Mouse (Mus musculus) lung, postnatal 0 days (tissue): ENCODE data around the gene Mcm5. TPM values are rescaled to one million over a fixed set of nuclear protein-coding genes. Genes with fewer than 3 reads are reported as not detected.
A peak's percentile ranks its signal among the peaks of the same experiment; 100 is the strongest.

Experiments
- ATAC-seq: fragments of 200-750 bp; cut with Nextera tagmentation; 2 replicates; pipeline ENCODE4 v1.8.0; 2017; ENCODE audit warnings: moderate library complexity
- DNase-seq: peaks from one replicate; pipeline ENCODE4 v3.0.0-alpha.2; 2016; ENCODE audit warnings: low spot score
- H3K27ac ChIP-seq: fragments of 300-500 bp; sonication (generic); 2 replicates; pipeline ENCODE4 v1.5.1; 2014; ENCODE audit warnings: antibody characterized with exemption, mild to moderate bottlenecking, low read length, mixed read lengths
- H3K27me3 ChIP-seq: fragments of 300-500 bp; sonication (generic); replicated peaks from 2 replicates; pipeline ENCODE4 v1.6.1; 2014; ENCODE audit warnings: low read length, mixed read lengths; ENCODE audit not compliant: insufficient read depth
- H3K36me3 ChIP-seq: fragments of 300-500 bp; sonication (generic); 2 replicates; pipeline ENCODE4 v1.6.1; 2014; ENCODE audit warnings: low read length, mixed read lengths; ENCODE audit not compliant: insufficient read depth
- H3K4me1 ChIP-seq: fragments of 300-500 bp; sonication (generic); 2 replicates; pipeline ENCODE4 v1.6.1; 2014; ENCODE audit warnings: antibody characterized with exemption, low read depth, low read length, mixed read lengths; ENCODE audit not compliant: insufficient read depth
- H3K4me2 ChIP-seq: fragments of 300-500 bp; sonication (generic); replicated peaks from 2 replicates; pipeline ENCODE4 v1.6.1; 2014; ENCODE audit warnings: low read depth, mild to moderate bottlenecking, low read length, moderate library complexity, mixed read lengths
- H3K4me3 ChIP-seq: fragments of 300-500 bp; sonication (generic); 2 replicates; pipeline ENCODE4 v1.5.1; 2014; ENCODE audit warnings: low read depth, low read length
- H3K9ac ChIP-seq: fragments of 300-500 bp; sonication (generic); replicated peaks from 2 replicates; pipeline ENCODE4 v1.6.1; 2014; ENCODE audit warnings: low read depth, mild to moderate bottlenecking
- H3K9me3 ChIP-seq: fragments of 300-500 bp; sonication (generic); 2 replicates; pipeline ENCODE4 v1.6.1; 2016; ENCODE audit warnings: low read length, mixed read lengths
- CTCF ChIP-seq: IDR thresholded peaks from 2 replicates; pipeline ENCODE4 v1.5.1; 2016; ENCODE audit warnings: antibody characterized with exemption, mild to moderate bottlenecking
- EP300 ChIP-seq: IDR thresholded peaks from 2 replicates; pipeline ENCODE4 v1.6.1; 2016; ENCODE audit warnings: antibody characterized with exemption, mild to moderate bottlenecking, control low read depth
- WGBS: fragments of 180-500 bp; shearing (Covaris S2); extraction: QIAGEN DNeasy Blood & Tissue Kit; methylation state at CpG from one replicate; pipeline ENCODE4 v1.1.7; 2014; 5-methylcytosine and 5-hydroxymethylcytosine counted together
- polyA plus RNA-seq: library from polyadenylated mRNA; unstranded; fragments of >200 nt; fragmentation: Nextera tagmentation; extraction: Ambion mirVana; gene quantifications from 2 replicates; pipeline ENCODE4 v1.2.1, GENCODE M21; 2015

Mcm5 gene
- polyA plus RNA-seq, 1 experiment from 2014 or later: 14.6 TPM

DNA sequence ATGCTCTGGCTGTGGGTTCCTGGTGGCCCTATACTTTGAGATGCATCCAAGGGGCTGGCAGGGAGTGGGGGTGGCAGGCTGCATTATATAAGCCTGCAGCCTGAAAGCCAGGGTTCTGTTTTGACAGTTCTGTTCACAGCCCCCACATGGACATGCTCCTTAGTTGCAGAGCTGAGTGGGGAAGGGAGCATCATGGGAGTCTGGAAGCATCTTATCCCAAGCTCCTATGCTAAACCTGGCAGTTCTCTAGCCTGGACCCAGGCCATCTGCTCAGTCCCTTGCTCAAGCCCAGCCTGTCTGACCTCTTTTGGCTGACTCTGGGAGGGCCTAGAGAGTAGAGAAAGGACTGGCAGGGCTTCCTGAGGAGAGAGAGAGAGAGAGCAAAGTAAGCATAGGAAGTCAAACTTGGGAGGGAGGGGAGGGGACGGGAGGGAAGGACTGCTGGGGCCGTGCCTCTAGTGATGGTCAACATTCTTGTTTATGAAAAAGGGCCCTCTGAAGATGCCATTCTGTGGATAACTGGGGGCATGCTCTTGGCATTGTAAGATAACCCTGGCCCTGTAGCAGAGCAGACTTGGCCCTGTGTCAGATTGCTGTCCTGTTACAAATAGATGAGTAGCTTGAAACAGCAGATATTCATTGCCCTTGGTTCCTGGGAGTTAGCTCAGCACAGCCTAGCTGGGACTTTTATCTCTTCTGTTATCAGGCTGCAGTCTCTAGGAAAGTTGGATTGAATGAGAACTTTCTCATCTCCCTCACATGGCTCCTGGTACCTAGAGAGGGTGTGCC is 25.4 kb downstream of the Mcm5 start:
- TF ChIP-seq EP300: no peak
- TF ChIP-seq CTCF: no peak
- Histone ChIP-seq H3K9me3 (no peaks in the 10 kb centered on the region), H3K9ac (no peak overlapping the region), H3K4me1 (no peaks in the 10 kb centered on the region), H3K4me3 (no peak overlapping the region), H3K36me3 (no peaks in the 10 kb centered on the region), H3K27ac (no peak overlapping the region), H3K27me3 (no peaks in the 10 kb centered on the region), H3K4me2 (no peak overlapping the region)
- 8% methylated on average over 2 of the region's 2 CpGs for WGBS
- ATAC-seq (peak; percentile 61; the same call in 1 of the 2 replicates), DNase-seq (peak; percentile 51)

DNA sequence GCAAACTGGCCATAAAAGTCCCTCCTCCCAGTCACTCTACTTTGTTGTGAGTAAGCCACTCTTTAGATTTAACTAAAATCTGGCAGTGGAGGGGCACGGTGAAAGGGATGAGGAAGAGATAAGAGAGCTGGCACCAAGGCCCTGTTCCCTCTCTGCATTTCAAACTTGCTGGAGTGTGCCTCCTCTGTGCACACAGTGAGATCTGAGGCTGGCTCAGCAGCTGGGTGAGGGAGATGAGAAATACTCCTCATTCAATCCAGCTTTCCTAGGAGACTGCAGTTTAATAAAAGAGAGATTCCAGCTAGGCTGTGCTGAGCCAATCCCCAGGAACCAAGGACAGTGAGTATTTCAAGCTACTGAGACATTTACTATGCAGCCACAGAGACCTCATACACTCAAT is 26.4 kb downstream of the Mcm5 start:
- Histone ChIP-seq H3K27ac (no peak overlapping the region), H3K4me1 (no peaks in the 10 kb centered on the region), H3K36me3 (no peaks in the 10 kb centered on the region), H3K4me3 (no peak overlapping the region), H3K4me2 (no peak overlapping the region), H3K9me3 (no peaks in the 10 kb centered on the region), H3K27me3 (no peaks in the 10 kb centered on the region), H3K9ac (no peak overlapping the region)
- WGBS: 13% methylated on average over 1 of the region's 1 CpGs
- no peak for DNase-seq
- ATAC-seq: no peak
- TF ChIP-seq EP300 (no peak), CTCF (no peak)

DNA sequence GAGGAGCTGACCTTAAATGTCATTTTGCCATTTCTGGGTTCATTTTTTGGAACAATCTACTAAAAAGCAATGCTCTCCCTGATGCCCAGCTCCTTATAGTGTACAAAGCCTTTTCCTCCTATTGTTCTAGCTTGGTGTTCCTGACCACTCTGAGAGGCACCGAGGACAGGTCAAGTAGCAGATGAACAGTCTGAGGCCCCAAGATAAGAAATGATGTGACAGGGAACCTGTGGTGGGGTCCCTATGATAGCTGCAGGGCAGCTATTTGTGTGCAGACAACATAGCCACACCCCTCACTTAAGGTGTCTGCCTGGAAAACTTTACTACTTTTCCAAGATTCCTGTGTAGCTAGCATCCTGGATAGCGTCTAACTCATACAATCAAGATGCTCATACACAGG is 26.9 kb downstream of the Mcm5 start:
- DNase-seq (no peak), ATAC-seq (no peak)
- Histone ChIP-seq H3K4me3 (no peak overlapping the region), H3K27me3 (no peaks in the 10 kb centered on the region), H3K4me1 (no peaks in the 10 kb centered on the region), H3K9ac (no peak overlapping the region), H3K9me3 (no peaks in the 10 kb centered on the region), H3K27ac (no peak overlapping the region), H3K4me2 (no peak overlapping the region), H3K36me3 (no peaks in the 10 kb centered on the region)
- WGBS: 58% methylated on average over 2 of the region's 2 CpGs
- TF ChIP-seq CTCF (no peak), EP300 (no peak)

DNA sequence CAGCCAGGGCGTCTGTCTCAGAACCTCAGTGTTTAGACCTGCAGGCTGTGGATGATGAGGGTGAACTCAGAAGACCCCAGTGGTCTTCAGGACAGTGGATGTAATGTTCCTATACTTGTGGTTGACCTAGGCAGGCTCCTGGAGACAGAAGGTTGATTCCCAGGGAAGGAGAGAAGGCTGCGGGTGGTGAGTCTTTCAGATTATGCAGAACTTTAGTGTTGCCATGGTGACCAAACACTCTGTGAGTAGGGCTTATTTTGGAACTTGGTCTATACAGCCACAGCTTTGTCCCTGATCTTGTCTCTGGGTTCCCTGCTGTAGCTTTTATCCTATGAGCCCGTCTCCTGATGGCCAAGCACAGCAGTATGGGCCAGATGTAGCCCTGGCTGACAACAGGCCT is 28.2 kb downstream of the Mcm5 start:
- no peak for TF ChIP-seq CTCF
- TF ChIP-seq EP300: no peak
- DNase-seq (peak; percentile 11), ATAC-seq (0 out of 2 replicates have a peak, but pooled peaks have one; percentile 14)
- Histone ChIP-seq H3K4me1 (no peaks in the 10 kb centered on the region), H3K36me3 (no peaks in the 10 kb centered on the region), H3K9me3 (no peaks in the 10 kb centered on the region), H3K27ac (no peak overlapping the region), H3K9ac (no peak overlapping the region), H3K4me3 (no peak overlapping the region), H3K27me3 (no peaks in the 10 kb centered on the region), H3K4me2 (no peak overlapping the region)
- 63% methylated on average over 3 of the region's 3 CpGs for WGBS

DNA sequence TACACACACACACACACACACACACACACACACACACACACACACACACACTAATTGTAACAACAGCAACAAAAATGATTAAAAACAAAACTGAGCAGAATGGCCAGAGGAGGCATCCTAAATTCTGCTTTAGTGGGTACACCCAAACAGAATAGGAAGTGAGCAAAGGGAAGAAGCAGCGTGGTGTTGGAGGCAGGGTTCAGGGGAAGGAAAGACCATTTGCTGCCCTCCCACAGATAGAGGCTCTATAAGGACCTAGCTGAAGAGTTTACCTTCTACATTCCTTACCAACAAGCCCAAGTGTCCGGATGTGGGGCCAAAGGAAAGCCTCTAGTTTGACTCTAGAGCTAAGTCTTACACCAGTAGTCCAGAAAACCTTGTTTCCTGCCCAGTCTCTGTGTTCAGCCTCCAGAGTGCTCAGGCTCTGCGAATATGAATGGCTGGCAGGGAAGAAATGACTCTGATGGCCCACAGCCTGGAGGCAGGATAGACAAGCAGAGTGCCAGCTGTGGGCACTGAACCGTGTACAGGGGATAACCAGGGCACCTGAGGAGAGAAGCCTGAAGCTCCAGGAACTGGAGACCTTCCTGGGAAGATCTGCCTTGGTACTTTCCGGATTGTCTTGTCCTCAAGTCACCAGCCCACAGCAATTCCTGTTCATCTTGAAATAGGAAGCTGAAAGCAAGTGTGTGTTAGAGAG is 41.7 kb downstream of the Mcm5 start:
- H3K27me3 ChIP-seq: no peaks in the 10 kb centered on the region
- DNase-seq (no peak), ATAC-seq (no peak)
- H3K9ac ChIP-seq: no peak overlapping the region
- H3K4me2 ChIP-seq: no peak overlapping the region
- TF ChIP-seq CTCF (no peak), EP300 (no peak)
- H3K9me3 ChIP-seq: no peaks in the 10 kb centered on the region
- no peak overlapping the region for H3K4me3 ChIP-seq
- no peaks in the 10 kb centered on the region for H3K36me3 ChIP-seq
- WGBS: 62% methylated on average over 5 of the region's 5 CpGs
- no peaks in the 10 kb centered on the region for H3K4me1 ChIP-seq
- H3K27ac ChIP-seq: no peak overlapping the region

DNA sequence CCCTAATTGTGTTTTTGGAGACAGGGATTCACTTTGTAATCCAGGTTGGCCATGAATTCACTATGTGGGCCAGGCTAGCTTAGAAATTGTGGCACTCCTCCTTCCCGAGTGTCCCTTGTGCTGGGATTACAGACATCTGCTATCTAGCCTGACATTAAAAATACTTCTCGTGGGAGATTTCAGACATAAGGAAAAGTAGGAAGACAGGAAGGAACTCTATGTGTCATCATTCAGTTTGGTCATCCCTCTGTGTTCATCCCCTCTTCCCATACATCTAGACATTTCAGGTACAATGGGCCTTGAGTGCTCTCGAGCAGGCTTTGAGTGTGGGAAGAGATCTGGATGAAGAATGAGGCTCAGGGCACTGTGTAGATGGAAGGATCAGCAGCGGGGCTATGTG is 42.4 kb downstream of the Mcm5 start:
- no peaks in the 10 kb centered on the region for H3K36me3 ChIP-seq
- no peak overlapping the region for H3K4me3 ChIP-seq
- H3K4me2 ChIP-seq: no peak overlapping the region
- H3K27ac ChIP-seq: no peak overlapping the region
- H3K9me3 ChIP-seq: no peaks in the 10 kb centered on the region
- DNase-seq (no peak), ATAC-seq (no peak)
- H3K9ac ChIP-seq: no peak overlapping the region
- no peaks in the 10 kb centered on the region for H3K4me1 ChIP-seq
- WGBS: 64% methylated on average over 4 of the region's 4 CpGs
- TF ChIP-seq CTCF (no peak), EP300 (no peak)
- no peaks in the 10 kb centered on the region for H3K27me3 ChIP-seq
